ENCODE assay signal across 8 mouse cellular contexts in the genomic region with DNA sequence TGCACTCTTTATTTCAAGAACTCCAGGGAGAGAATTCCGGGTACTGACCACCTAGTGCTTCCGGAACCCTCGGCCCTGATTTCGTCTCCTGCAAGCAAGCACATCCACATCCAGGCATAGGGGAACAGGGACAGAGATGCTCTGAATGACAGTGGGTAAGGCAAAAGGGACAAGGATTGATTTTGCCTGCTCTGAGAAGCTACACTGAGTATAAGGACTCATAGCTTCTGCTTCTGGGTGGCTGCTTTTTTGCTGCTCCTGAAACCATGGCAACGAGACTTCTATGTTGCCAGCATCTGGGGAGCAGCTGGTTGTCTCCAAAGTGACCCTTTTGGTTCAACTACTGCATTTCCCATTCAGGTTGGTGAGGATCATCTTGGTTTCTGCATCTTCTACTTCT. TPM values are rescaled to one million over a fixed set of nuclear protein-coding genes. Genes with fewer than 3 reads are reported as not detected.
A peak's percentile ranks its signal among the peaks of the same experiment; 100 is the strongest.
DNase-seq lines count a peak whose midpoint lies in the region; ATAC-seq and TF ChIP-seq lines count a peak whose summit lies in the region.

No protein-coding gene starts in this region.

- H3K4me3 ChIP-seq in cerebellum, adult 2 months (replicated peaks; ENCODE audit: insufficient read depth, low read depth, low read length), result peak overlapping the region; percentile 88
- H3K4me3 ChIP-seq in neural tube, embryonic 11.5 days (ENCODE audit: low read depth, low read length), result peak overlapping the region; percentile 64
- peak overlapping the region; percentile 53 for H3K4me3 ChIP-seq in limb, embryonic 15.5 days
- H3K4me3 ChIP-seq in stomach, postnatal 0 days (ENCODE audit: low read depth, low read length), result peak overlapping the region; percentile 57

- H3K27ac ChIP-seq in cerebellum, adult 2 months (ENCODE audit: insufficient read depth, low read length), result peak overlapping the region; percentile 89
- H3K27ac ChIP-seq in neural tube, embryonic 11.5 days (ENCODE audit: low read depth, low read length), result no peak overlapping the region
- H3K27ac ChIP-seq in limb, embryonic 15.5 days, result no peak overlapping the region
- H3K27ac ChIP-seq in stomach, postnatal 0 days (replicated peaks), result no peak overlapping the region

- TF ChIP-seq EP300 in stomach, postnatal 0 days (optimal IDR thresholded peaks at IDR 0.05), result no peak

- TF ChIP-seq POLR2A in cerebellum, adult 2 months (IDR thresholded peaks at IDR 0.05; ENCODE audit: borderline replicate concordance, insufficient read depth, low read length), result no peak

- TF ChIP-seq CTCF in cerebellum, adult 2 months (IDR thresholded peaks at IDR 0.05; ENCODE audit: borderline replicate concordance, insufficient read depth, low read depth, low read length), result no peak
- no peak for TF ChIP-seq CTCF in stomach, postnatal 0 days (IDR thresholded peaks at IDR 0.05; ENCODE audit: low read depth)

- H3K9me3 ChIP-seq in neural tube, embryonic 11.5 days (ENCODE audit: control insufficient read depth, low read length), result no peaks in the 10 kb centered on the region
- no peaks in the 10 kb centered on the region for H3K9me3 ChIP-seq in limb, embryonic 15.5 days
- no peaks in the 10 kb centered on the region for H3K9me3 ChIP-seq in stomach, postnatal 0 days (ENCODE audit: control insufficient read depth, low read length)

- WGBS in cerebellum, adult 2 months, result 4% methylated on average over 5 of the region's 5 CpGs
- WGBS in neural tube, embryonic 11.5 days, result 8% methylated on average over 5 of the region's 5 CpGs
- WGBS in limb, embryonic 15.5 days, result 6% methylated on average over 5 of the region's 5 CpGs
- 15% methylated on average over 5 of the region's 5 CpGs for WGBS in stomach, postnatal 0 days

- peak overlapping the region; percentile 79 for H3K4me2 ChIP-seq in neural tube, embryonic 11.5 days (ENCODE audit: low read depth)
- H3K4me2 ChIP-seq in limb, embryonic 15.5 days, result peak overlapping the region; percentile 95
- peak overlapping the region; percentile 83 for H3K4me2 ChIP-seq in stomach, postnatal 0 days (replicated peaks; ENCODE audit: low read depth)

- H3K36me3 ChIP-seq in neural tube, embryonic 11.5 days (ENCODE audit: control insufficient read depth, insufficient read depth, low read length), result no peaks in the 10 kb centered on the region
- no peaks in the 10 kb centered on the region for H3K36me3 ChIP-seq in limb, embryonic 15.5 days
- no peaks in the 10 kb centered on the region for H3K36me3 ChIP-seq in stomach, postnatal 0 days (ENCODE audit: control insufficient read depth, insufficient read depth, low read length)

- no peak for DNase-seq in cerebellum, adult 2 months
- DNase-seq in cerebellum, adult 11-12 months, result no peak
- no peak for DNase-seq in neural tube, embryonic 11.5 days (ENCODE audit: low spot score)
- no peak for DNase-seq in neural tube, embryonic 10.5 days (ENCODE audit: extremely low spot score, low spot score)
- no peak for DNase-seq in stomach, postnatal 0 days (ENCODE audit: low spot score)
- DNase-seq in right cerebral cortex, postnatal 25 days, result no peak
- DNase-seq in spleen, adult 12 weeks (ENCODE audit: low spot score), result no peak

- ATAC-seq in neural tube, embryonic 11.5 days (ENCODE audit: insufficient read depth, low FRiP score, low TSS enrichment), result peak; percentile 30
- ATAC-seq in limb, embryonic 15.5 days (ENCODE audit: insufficient number of reproducible peaks, low FRiP score, low TSS enrichment, low read depth), result no peak
- no peak for ATAC-seq in stomach, postnatal 0 days (ENCODE audit: low FRiP score, low TSS enrichment)

- peak overlapping the region; percentile 73 for H3K9ac ChIP-seq in neural tube, embryonic 11.5 days (ENCODE audit: low read length)
- H3K9ac ChIP-seq in limb, embryonic 15.5 days, result no peak overlapping the region
- no peak overlapping the region for H3K9ac ChIP-seq in stomach, postnatal 0 days (ENCODE audit: low read length)

- H3K27me3 ChIP-seq in cerebellum, adult 2 months (ENCODE audit: control insufficient read depth, insufficient read depth, low read length), result no peaks in the 10 kb centered on the region
- H3K27me3 ChIP-seq in neural tube, embryonic 11.5 days (ENCODE audit: control insufficient read depth, insufficient read depth, low read length), result no peaks in the 10 kb centered on the region
- peaks cover 24% of the 10 kb centered on the region for H3K27me3 ChIP-seq in limb, embryonic 15.5 days
- H3K27me3 ChIP-seq in stomach, postnatal 0 days (ENCODE audit: control insufficient read depth, insufficient read depth, low read length), result no peaks in the 10 kb centered on the region

- peaks cover 7% of the 10 kb centered on the region; the same call in 1 of the 2 replicates for H3K4me1 ChIP-seq in cerebellum, adult 2 months (ENCODE audit: control insufficient read depth, insufficient read depth, low read length)
- no peaks in the 10 kb centered on the region for H3K4me1 ChIP-seq in neural tube, embryonic 11.5 days (ENCODE audit: control insufficient read depth, insufficient read depth, low read length)
- peaks cover 13% of the 10 kb centered on the region for H3K4me1 ChIP-seq in limb, embryonic 15.5 days
- no peaks in the 10 kb centered on the region for H3K4me1 ChIP-seq in stomach, postnatal 0 days (replicated peaks; ENCODE audit: control insufficient read depth, insufficient read depth)

RNA-seq across cellular contexts. Expression of a gene that starts 0.3 kb away (rescaled TPM):
- polyA plus RNA-seq in cerebellum, adult 2 months (2012; rRNA removed), result 48.5 and 60.7 TPM in 2 replicates
- polyA plus RNA-seq in neural tube, embryonic 11.5 days (2014; fragmentation: Nextera tagmentation; extraction: Ambion mirVana), result 7.8 and 7.9 TPM in 2 replicates
- 1.6 and 2.4 TPM in 2 replicates for polyA plus RNA-seq in limb, embryonic 15.5 days (2015; fragmentation: Nextera tagmentation; extraction: Ambion mirVana)
- 1.1 and 1.3 TPM in 2 replicates for polyA plus RNA-seq in stomach, postnatal 0 days (2015; fragmentation: Nextera tagmentation; extraction: Ambion mirVana)
